Mouse (Mus musculus) lung, adult 2 months (tissue): ENCODE measurements at regions not wholly inside any gene's neighbourhood (a gene's known extent, or its start where the extent isn't known, plus 50 kb on each side); places are given as distances from the start of the nearest gene placed in this dataset.

Source experiments
- CTCF ChIP-seq: fragments of 200-500 bp; IDR thresholded peaks from 2 replicates; pipeline ENCODE4 v1.5.1; 2011; ENCODE audit warnings: mild to moderate bottlenecking, low read length, control low read depth; ENCODE audit not compliant: insufficient read depth
- POLR2A ChIP-seq: fragments of 200-500 bp; IDR thresholded peaks from 2 replicates; pipeline ENCODE4 v1.6.1; 2011; ENCODE audit warnings: low read depth, mild to moderate bottlenecking, control low read depth, low read length, borderline replicate concordance; ENCODE audit errors: extremely low read depth

DNA sequence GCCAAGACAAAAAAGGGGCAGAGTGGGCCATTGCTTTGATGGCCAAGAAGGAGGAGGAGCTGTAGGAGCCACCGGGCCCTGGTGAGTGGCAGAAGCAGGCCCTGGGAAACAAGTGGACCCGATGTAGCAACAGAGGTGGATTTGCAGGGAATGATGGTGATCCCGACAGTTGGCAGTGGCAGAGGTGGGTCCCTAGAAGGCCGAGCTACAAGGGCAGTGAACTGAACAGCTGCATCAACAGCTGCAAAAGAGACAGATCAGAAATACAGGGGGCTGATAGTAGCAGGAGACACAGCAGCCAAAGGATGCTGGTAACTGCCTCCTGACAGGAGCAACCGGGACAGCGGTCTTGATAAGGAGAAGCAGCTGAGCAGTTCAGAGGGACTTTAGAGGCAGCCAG lies 467.8 kb downstream of the Fgf9 start:
- TF ChIP-seq CTCF (no peak), POLR2A (no peak)
